Mouse (Mus musculus) C2C12 (cell line): Measurements from ENCODE around the gene Abca7.

Source experiments
- CEBPB ChIP-seq: IDR thresholded peaks from one replicate; pipeline ENCODE4 v1.6.1; 2011; ENCODE audit warnings: low read depth, mild to moderate bottlenecking, control low read depth, moderate library complexity
- CTCF ChIP-seq: IDR thresholded peaks from one replicate; pipeline ENCODE4 v1.5.1; 2011; ENCODE audit not compliant: control insufficient read depth, insufficient read depth, insufficient read length
- FOSL1 ChIP-seq: IDR thresholded peaks from one replicate; pipeline ENCODE4 v1.8.0; 2011; ENCODE audit warnings: mild to moderate bottlenecking, low read length; ENCODE audit not compliant: poor library complexity, insufficient read depth, severe bottlenecking
- MAX ChIP-seq: IDR thresholded peaks from one replicate; pipeline ENCODE4 v1.6.1; 2011; ENCODE audit warnings: mild to moderate bottlenecking, control low read depth
- MYOD1 ChIP-seq: IDR thresholded peaks from one replicate; pipeline ENCODE4 v1.6.1; 2011; ENCODE audit warnings: low read depth; ENCODE audit not compliant: control insufficient read depth, insufficient read length
- MYOG ChIP-seq: IDR thresholded peaks from one replicate; pipeline ENCODE4 v1.6.1; 2011; ENCODE audit not compliant: control insufficient read depth, insufficient read length; ENCODE audit errors: extremely low read depth
- USF1 ChIP-seq: IDR thresholded peaks from one replicate; pipeline ENCODE4 v1.6.1; 2011; ENCODE audit warnings: low read depth, mild to moderate bottlenecking, control low read depth, moderate library complexity

DNA sequence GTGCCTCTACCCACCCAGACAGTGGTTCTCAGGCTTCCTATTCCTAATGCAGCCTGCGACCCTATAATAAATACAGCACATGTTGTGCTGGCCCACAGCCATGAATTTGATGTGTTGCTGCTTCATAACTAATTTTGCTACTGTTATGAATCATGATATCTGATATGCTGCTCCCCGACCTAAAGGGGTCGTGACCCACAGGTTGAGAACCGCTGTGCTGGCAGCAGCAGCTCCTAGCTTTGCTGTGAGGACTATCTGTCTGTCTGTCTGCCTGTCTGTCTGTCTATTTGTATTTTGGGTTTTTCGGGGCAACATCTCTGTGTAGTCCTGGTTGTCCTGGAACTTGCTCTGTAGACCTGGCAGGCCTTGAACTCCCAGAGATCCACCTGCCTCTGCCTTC is 27.5 kb downstream of the Abca7 start:
- TF ChIP-seq CTCF (no peak), USF1 (no peak), FOSL1 (no peak), MAX (peak; percentile 63), MYOG (no peak), MYOD1 (no peak), CEBPB (no peak)
